Mouse (Mus musculus): ENCODE measurements around the gene Efr3b.

- no peak for TF ChIP-seq CTCF (conservative IDR thresholded peaks at IDR 0.05; ENCODE audit: low read length)
- TF ChIP-seq POU5F1 (IDR thresholded peaks at IDR 0.05; ENCODE audit: borderline replicate concordance, low read length), result no peak
- no peak for TF ChIP-seq NANOG (IDR thresholded peaks at IDR 0.05; ENCODE audit: borderline replicate concordance, low read length)
Observed at GRCm38 (mm10) chr12:3984446-3984845, 54.3 kb downstream of the Efr3b start.
